Mouse (Mus musculus): ENCODE data around the gene Gm49354. TPM values are rescaled to one million over a fixed set of nuclear protein-coding genes. Genes with fewer than 3 reads are reported as not detected.
"Not testable (repeated sequence)": the region's sequence is repeated elsewhere in the genome, so short reads cannot be mapped to it uniquely, and the experiment has no call there.

Gm49354 gene
- not detected for total RNA-seq (2021)
- long read RNA-seq, result 0 reads

GRCm38 (mm10) chr13:59782145-59782544, at the start of gene Gm49354:
Gene Gm49354 (minus strand): TSS chr13:59782245.
- no peak for DNase-seq (ENCODE audit: low spot score in 2 of 2)

GRCm38 (mm10) chr13:59825966-59826365, 43.9 kb upstream of the Gm49354 start:
- DNase-seq (ENCODE audit: low spot score in 2 of 2), result no peak

GRCm38 (mm10) chr13:59822507-59823462, 40.7 kb upstream of the Gm49354 start, which contains the start of gene Tut7:
Gene Tut7 (minus strand): TSS chr13:59823147.
- DNase-seq (ENCODE audit: low spot score in 2 of 2), result peak; percentile 91 to 94

GRCm38 (mm10) chr13:59820836-59821235, 38.8 kb upstream of the Gm49354 start:
- no peak for DNase-seq (ENCODE audit: low spot score in 2 of 2)

- no peak for DNase-seq (ENCODE audit: low spot score in 2 of 2)
These were observed 38.1 kb upstream of the Gm49354 start for GRCm38 (mm10) chr13:59820114-59820513.

GRCm38 (mm10) chr13:59817352-59817751, 35.3 kb upstream of the Gm49354 start:
- DNase-seq (ENCODE audit: low spot score in 2 of 2), result no peak

- DNase-seq (ENCODE audit: low spot score in 2 of 2), result no peak
These were observed 32.1 kb upstream of the Gm49354 start for GRCm38 (mm10) chr13:59814109-59814591.

- no peak for DNase-seq (ENCODE audit: low spot score in 2 of 2)
These were observed 29.5 kb upstream of the Gm49354 start for GRCm38 (mm10) chr13:59811581-59811980.

- peak in 1 of 2 experiments; percentile 40 for DNase-seq (ENCODE audit: low spot score in 2 of 2)
These were observed 19.0 kb upstream of the Gm49354 start for GRCm38 (mm10) chr13:59801000-59801399.

- no peak for DNase-seq (ENCODE audit: low spot score in 2 of 2)
These were observed 18.0 kb upstream of the Gm49354 start for GRCm38 (mm10) chr13:59800077-59800476.

- no peak for DNase-seq (ENCODE audit: low spot score in 2 of 2)
These were observed 16.3 kb upstream of the Gm49354 start for GRCm38 (mm10) chr13:59798306-59798705.

GRCm38 (mm10) chr13:59796466-59796848, 14.4 kb upstream of the Gm49354 start:
- no peak for DNase-seq (ENCODE audit: low spot score in 2 of 2)

GRCm38 (mm10) chr13:59795807-59796465, 13.9 kb upstream of the Gm49354 start:
- no peak for DNase-seq (ENCODE audit: low spot score in 2 of 2)

GRCm38 (mm10) chr13:59794786-59795185, 12.7 kb upstream of the Gm49354 start:
- DNase-seq (ENCODE audit: low spot score in 2 of 2), result no peak

- not testable (repeated sequence) for DNase-seq (ENCODE audit: low spot score in 2 of 2)
These were observed 2.2 kb downstream of the Gm49354 start for GRCm38 (mm10) chr13:59779744-59780264.

- no peak for DNase-seq (ENCODE audit: low spot score in 2 of 2)
These were observed 2.8 kb downstream of the Gm49354 start for GRCm38 (mm10) chr13:59779213-59779612.

GRCm38 (mm10) chr13:59775168-59775567, 6.9 kb downstream of the Gm49354 start:
- no peak for DNase-seq (ENCODE audit: low spot score in 2 of 2)

GRCm38 (mm10) chr13:59771257-59771656, 10.8 kb downstream of the Gm49354 start:
- DNase-seq (ENCODE audit: low spot score in 2 of 2), result peak in 1 of 2 experiments; percentile 57

GRCm38 (mm10) chr13:59770847-59771246, 11.2 kb downstream of the Gm49354 start:
- peak in 1 of 2 experiments; percentile 25 for DNase-seq (ENCODE audit: low spot score in 2 of 2)

GRCm38 (mm10) chr13:59770164-59770562, 11.9 kb downstream of the Gm49354 start:
- DNase-seq (ENCODE audit: low spot score in 2 of 2), result peak; percentile 84 to 90

GRCm38 (mm10) chr13:59769296-59770163, 12.5 kb downstream of the Gm49354 start, which contains the start of gene Isca1:
Gene Isca1 (minus strand): TSS chr13:59769810.
- peak; percentile 98 to 100 for DNase-seq (ENCODE audit: low spot score in 2 of 2)
